8 mouse cellular contexts compared by ENCODE assay signal in the genomic region with DNA sequence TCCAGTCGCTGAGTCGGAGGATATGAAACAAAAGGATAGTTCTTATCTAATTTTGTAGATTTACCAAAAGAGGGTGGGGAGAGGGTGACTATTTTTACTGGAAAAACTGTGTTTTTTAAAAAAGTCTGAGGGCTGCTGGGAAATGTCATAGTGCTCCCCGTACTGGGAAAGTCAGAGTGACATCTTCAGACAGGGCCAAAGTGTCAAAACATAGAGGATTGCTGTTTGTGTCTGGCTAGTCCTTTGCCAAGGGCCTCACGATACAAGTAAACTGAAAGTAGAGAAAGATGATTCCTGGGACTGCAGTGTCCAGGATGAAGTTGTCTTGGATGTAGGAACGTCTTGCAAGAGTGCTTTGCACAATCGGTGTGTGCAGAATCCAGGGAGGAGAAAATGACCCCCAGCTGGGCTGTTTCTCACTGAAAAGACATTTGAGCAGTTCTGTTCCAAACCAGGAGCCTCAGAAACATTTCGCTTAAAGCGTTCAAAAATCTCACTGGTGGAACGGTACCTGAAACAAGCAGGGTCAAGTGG. TPM values are rescaled to one million over a fixed set of nuclear protein-coding genes. Genes with fewer than 3 reads are reported as not detected.
DNase-seq lines count a peak whose midpoint lies in the region; ATAC-seq and TF ChIP-seq lines count a peak whose summit lies in the region.
"Had no signal": no experiment of that assay in that cellular context is flagged by ENCODE, and none has a peak within 500 bp of the region (broad histone marks: within the 10 kb centered on the region; RNA-seq: fewer than 3 reads in every experiment).

No protein-coding gene starts in this region.

- no peak overlapping the region for H3K27ac ChIP-seq in lung, postnatal 0 days (ENCODE audit: low read length)
- no peak overlapping the region for H3K27ac ChIP-seq in embryonic facial prominence, embryonic 10.5 days (replicated peaks)
- no peak overlapping the region for H3K27ac ChIP-seq in heart, embryonic 16.5 days (ENCODE audit: low read length)
- H3K27ac ChIP-seq in neural tube, embryonic 13.5 days (replicated peaks): no peak overlapping the region

- 0 out of 2 replicates have a peak, but pooled peaks cover 8% of the 10 kb centered on the region for H3K4me1 ChIP-seq in lung, postnatal 0 days (ENCODE audit: insufficient read depth, low read depth, low read length)
- peaks cover 15% of the 10 kb centered on the region for H3K4me1 ChIP-seq in embryonic facial prominence, embryonic 10.5 days
- peaks cover 12% of the 10 kb centered on the region for H3K4me1 ChIP-seq in heart, embryonic 16.5 days (ENCODE audit: control insufficient read depth, insufficient read depth, low read length)
- H3K4me1 ChIP-seq in neural tube, embryonic 13.5 days (replicated peaks): peaks cover 23% of the 10 kb centered on the region

- H3K4me2 ChIP-seq in lung, postnatal 0 days (replicated peaks; ENCODE audit: low read depth, low read length): peak overlapping the region; percentile 79
- peak overlapping the region; percentile 89 for H3K4me2 ChIP-seq in heart, embryonic 16.5 days (ENCODE audit: low read depth, low read length)
- peak overlapping the region; percentile 65 for H3K4me2 ChIP-seq in neural tube, embryonic 13.5 days

- H3K9me3 ChIP-seq in lung, postnatal 0 days (ENCODE audit: low read length): no peaks in the 10 kb centered on the region
- no peaks in the 10 kb centered on the region for H3K9me3 ChIP-seq in embryonic facial prominence, embryonic 10.5 days
- no peaks in the 10 kb centered on the region for H3K9me3 ChIP-seq in heart, embryonic 16.5 days (replicated peaks; ENCODE audit: control insufficient read depth, low read length)
- H3K9me3 ChIP-seq in neural tube, embryonic 13.5 days: no peaks in the 10 kb centered on the region

- TF ChIP-seq EP300 in lung, postnatal 0 days (IDR thresholded peaks at IDR 0.05): no peak

- 0 out of 2 replicates have a peak, but pooled peaks have one; percentile 7 for ATAC-seq in lung, postnatal 0 days
- no peak for ATAC-seq in heart, embryonic 16.5 days (replicated peaks; ENCODE audit: extremely low read depth, insufficient read depth, low FRiP score)
- ATAC-seq in neural tube, embryonic 13.5 days (ENCODE audit: low read depth): no peak

- DNase-seq in lung, postnatal 0 days (ENCODE audit: low spot score): peak; percentile 59
- DNase-seq in lung, postnatal 10 days: no peak
- no peak for DNase-seq in embryonic facial prominence, embryonic 10.5 days (ENCODE audit: low spot score)
- DNase-seq in layer of hippocampus, adult 8-10 months (ENCODE audit: low spot score in 2 of 2): no peak
- no peak for DNase-seq in adrenal gland, postnatal 25 days

- 0 out of 2 replicates have a peak, but pooled peaks cover 5% of the 10 kb centered on the region for H3K27me3 ChIP-seq in lung, postnatal 0 days (replicated peaks; ENCODE audit: insufficient read depth, low read length)
- H3K27me3 ChIP-seq in embryonic facial prominence, embryonic 10.5 days (replicated peaks; ENCODE audit: low read depth, poor library complexity, severe bottlenecking): peaks cover 57% of the 10 kb centered on the region
- peaks cover 16% of the 10 kb centered on the region for H3K27me3 ChIP-seq in heart, embryonic 16.5 days (ENCODE audit: control insufficient read depth, insufficient read depth, low read length)
- H3K27me3 ChIP-seq in neural tube, embryonic 13.5 days: peaks cover 50% of the 10 kb centered on the region

- TF ChIP-seq CTCF in lung, postnatal 0 days (IDR thresholded peaks at IDR 0.05): no peak

- H3K4me3 ChIP-seq in lung, postnatal 0 days (ENCODE audit: low read depth, low read length): peak overlapping the region; percentile 62
- peak overlapping the region; percentile 70 for H3K4me3 ChIP-seq in embryonic facial prominence, embryonic 10.5 days
- H3K4me3 ChIP-seq in heart, embryonic 16.5 days (ENCODE audit: low read length): peak overlapping the region; percentile 74
- peak overlapping the region; percentile 63 for H3K4me3 ChIP-seq in neural tube, embryonic 13.5 days

- no peaks in the 10 kb centered on the region for H3K36me3 ChIP-seq in lung, postnatal 0 days (ENCODE audit: insufficient read depth, low read length)
- no peaks in the 10 kb centered on the region for H3K36me3 ChIP-seq in embryonic facial prominence, embryonic 10.5 days (replicated peaks)
- no peaks in the 10 kb centered on the region for H3K36me3 ChIP-seq in heart, embryonic 16.5 days (ENCODE audit: control insufficient read depth, insufficient read depth)
- no peaks in the 10 kb centered on the region for H3K36me3 ChIP-seq in neural tube, embryonic 13.5 days

- H3K9ac ChIP-seq in lung, postnatal 0 days (replicated peaks; ENCODE audit: low read depth): no peak overlapping the region
- H3K9ac ChIP-seq in heart, embryonic 16.5 days (ENCODE audit: low read length): peak overlapping the region; percentile 77
- 0 out of 2 replicates have a peak overlapping the region, but pooled peaks have one; percentile 23 for H3K9ac ChIP-seq in neural tube, embryonic 13.5 days

- 40% methylated on average over 9 of the region's 9 CpGs for WGBS in lung, postnatal 0 days
- 60% methylated on average over 9 of the region's 9 CpGs for WGBS in embryonic facial prominence, embryonic 10.5 days
- WGBS in heart, embryonic 16.5 days: 46% methylated on average over 9 of the region's 9 CpGs
- WGBS in neural tube, embryonic 13.5 days: 59% methylated on average over 9 of the region's 9 CpGs

RNA-seq across cellular contexts. Expression of gene Il17ra, which starts 1.4 kb away (rescaled TPM):
- polyA plus RNA-seq in lung, postnatal 0 days (2015; fragmentation: Nextera tagmentation; extraction: Ambion mirVana): 9.5 and 10.5 TPM in 2 replicates
- polyA plus RNA-seq in embryonic facial prominence, embryonic 10.5 days (2016; fragmentation: Nextera tagmentation; extraction: Ambion mirVana): 3.1 and 3.7 TPM in 2 replicates
- polyA plus RNA-seq in heart, embryonic 16.5 days (2015; fragmentation: Nextera tagmentation; extraction: Ambion mirVana): 6.5 and 9.0 TPM in 2 replicates
- 9.5 and 10.7 TPM in 2 replicates for polyA plus RNA-seq in neural tube, embryonic 13.5 days (2015; fragmentation: Nextera tagmentation; extraction: Ambion mirVana)
- total RNA-seq in layer of hippocampus, adult 8-10 months (2022): 10 to 100 TPM in 1 of 4 experiments, 1 to 10 TPM in 3; 8.3 to 11.9 (median 9.3) TPM
- total RNA-seq in adrenal gland, postnatal 25 days (2021): 10.2 and 14.5 TPM in 2 replicates

RNA-seq across cellular contexts. Expression of gene Tmem121b, which starts 29.1 kb away (rescaled TPM):
- 0.52 and 0.58 TPM in 2 replicates for polyA plus RNA-seq in lung, postnatal 0 days (2015; fragmentation: Nextera tagmentation; extraction: Ambion mirVana)
- polyA plus RNA-seq in embryonic facial prominence, embryonic 10.5 days (2016; fragmentation: Nextera tagmentation; extraction: Ambion mirVana): 0.18 and 0.25 TPM in 2 replicates
- 0.07 and 0.11 TPM in 2 replicates for polyA plus RNA-seq in heart, embryonic 16.5 days (2015; fragmentation: Nextera tagmentation; extraction: Ambion mirVana)
- polyA plus RNA-seq in neural tube, embryonic 13.5 days (2015; fragmentation: Nextera tagmentation; extraction: Ambion mirVana): 2.2 and 2.5 TPM in 2 replicates
- 10 to 100 TPM; 31.5 to 39.8 (median 34.0) TPM for total RNA-seq in layer of hippocampus, adult 8-10 months (2022)
- total RNA-seq in adrenal gland, postnatal 25 days (2021): not detected in 2 replicates
- total RNA-seq: gastrocnemius, adult 8-10 months had no signal
